Mouse (Mus musculus) stomach, postnatal 0 days (tissue): ENCODE data around the gene Gm4763.

Experiments used
- CTCF ChIP-seq: IDR thresholded peaks from 2 replicates; pipeline ENCODE4 v1.5.1; 2016; ENCODE audit warnings: antibody characterized with exemption, low read depth, mild to moderate bottlenecking, moderate library complexity
- EP300 ChIP-seq: optimal IDR thresholded peaks from 2 replicates; pipeline ENCODE3; 2016; ENCODE audit warnings: antibody characterized with exemption

- TF ChIP-seq EP300 (no peak), CTCF (no peak)
Measured at GRCm38 (mm10) chr7:24762574-24762973, 35.9 kb upstream of the Gm4763 start.
